Mouse (Mus musculus) heart, embryonic 15.5 days (tissue): Measurements from ENCODE around the gene Kcnh1. TPM values are rescaled to one million over a fixed set of nuclear protein-coding genes. Genes with fewer than 3 reads are reported as not detected.

Experiments used
- ATAC-seq: fragments of 200-750 bp; cut with Nextera tagmentation; replicated peaks from 2 replicates; pipeline ENCODE4 v1.8.0; 2017; ENCODE audit warnings: low read depth, moderate TSS enrichment; ENCODE audit not compliant: insufficient number of reproducible peaks, insufficient read depth, low FRiP score
- H3K27ac ChIP-seq: fragments of 300-500 bp; sonication (generic); 2 replicates; pipeline ENCODE4 v1.5.1; 2015; ENCODE audit warnings: mild to moderate bottlenecking, inconsistent platforms
- H3K27me3 ChIP-seq: fragments of 300-500 bp; sonication (generic); 2 replicates; pipeline ENCODE4 v1.6.1; 2015; ENCODE audit warnings: inconsistent platforms
- H3K36me3 ChIP-seq: fragments of 300-500 bp; sonication (generic); 2 replicates; pipeline ENCODE4 v1.6.1; 2015; ENCODE audit warnings: mild to moderate bottlenecking, inconsistent platforms
- H3K4me1 ChIP-seq: fragments of 300-500 bp; sonication (generic); replicated peaks from 2 replicates; pipeline ENCODE4 v1.6.1; 2015; ENCODE audit warnings: inconsistent platforms
- H3K4me2 ChIP-seq: fragments of 300-500 bp; sonication (generic); 2 replicates; pipeline ENCODE4 v1.6.1; 2015; ENCODE audit warnings: inconsistent platforms, mild to moderate bottlenecking, moderate library complexity
- H3K4me3 ChIP-seq: fragments of 300-500 bp; sonication (generic); 2 replicates; pipeline ENCODE4 v1.5.1; 2015; ENCODE audit warnings: mild to moderate bottlenecking, inconsistent platforms
- H3K9ac ChIP-seq: fragments of 300-500 bp; sonication (generic); 2 replicates; pipeline ENCODE4 v1.6.1; 2015; ENCODE audit warnings: mild to moderate bottlenecking, inconsistent platforms
- H3K9me3 ChIP-seq: fragments of 300-500 bp; sonication (generic); replicated peaks from 2 replicates; pipeline ENCODE4 v1.6.1; 2016; ENCODE audit warnings: inconsistent platforms
- WGBS: fragments of 180-500 bp; shearing (Covaris S2); methylation state at CpG from one replicate; pipeline ENCODE4 v1.1.7; 2015; ENCODE audit warnings: mixed read lengths; 5-methylcytosine and 5-hydroxymethylcytosine counted together
- polyA plus RNA-seq: library from polyadenylated mRNA; unstranded; fragments of >200 nt; fragmentation: Nextera tagmentation; extraction: Ambion mirVana; gene quantifications from 2 replicates; pipeline ENCODE4 v1.2.1, GENCODE M21; 2015

Kcnh1 gene
- polyA plus RNA-seq, 1 experiment from 2014 or later: 0.26 TPM

GRCm38 (mm10) chr1:192502835-192503234, 312.3 kb downstream of the Kcnh1 start:
- no peak overlapping the region for H3K27ac ChIP-seq
- no peaks in the 10 kb centered on the region for H3K36me3 ChIP-seq
- ATAC-seq: no peak
- no peak overlapping the region for H3K9ac ChIP-seq
- H3K9me3 ChIP-seq: no peaks in the 10 kb centered on the region
- H3K4me2 ChIP-seq: no peak overlapping the region
- no peaks in the 10 kb centered on the region for H3K27me3 ChIP-seq
- H3K4me3 ChIP-seq: no peak overlapping the region
- H3K4me1 ChIP-seq: no peaks in the 10 kb centered on the region

GRCm38 (mm10) chr1:192503651-192504050, 313.1 kb downstream of the Kcnh1 start:
- WGBS: 87% methylated on average over 4 of the region's 4 CpGs

DNA sequence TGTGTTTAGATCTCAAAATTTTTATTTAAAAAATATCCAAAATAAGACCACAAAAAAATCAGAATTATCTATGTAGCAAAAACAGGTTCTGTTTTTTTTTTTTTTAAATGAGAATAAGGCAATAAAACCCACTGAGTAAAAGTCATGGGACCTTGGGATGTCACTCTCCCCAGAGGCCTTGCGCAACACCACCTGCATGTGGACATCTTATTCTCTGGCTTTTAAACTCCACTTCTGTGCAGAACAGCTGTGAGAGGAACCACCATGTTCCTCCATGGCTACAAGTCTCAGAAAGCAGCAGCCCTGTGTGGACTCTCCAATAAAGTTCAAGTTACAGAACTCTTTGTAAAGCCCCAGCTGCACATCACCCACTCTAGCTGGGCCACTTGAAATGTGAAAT, 322.2 kb downstream of the Kcnh1 start:
- Histone ChIP-seq H3K36me3 (no peaks in the 10 kb centered on the region), H3K4me3 (no peak overlapping the region), H3K9ac (no peak overlapping the region), H3K27me3 (no peaks in the 10 kb centered on the region), H3K9me3 (no peaks in the 10 kb centered on the region), H3K4me1 (no peaks in the 10 kb centered on the region), H3K27ac (no peak overlapping the region), H3K4me2 (no peak overlapping the region)
- 94% methylated on average over 1 of the region's 1 CpGs for WGBS
- no peak for ATAC-seq

More at GRCm38 (mm10) chr1:192503651-192504050, 313.1 kb downstream of the Kcnh1 start:
- no peaks in the 10 kb centered on the region for H3K9me3 ChIP-seq
- H3K4me3 ChIP-seq: no peak overlapping the region
- no peaks in the 10 kb centered on the region for H3K36me3 ChIP-seq
- no peak overlapping the region for H3K9ac ChIP-seq
- H3K27me3 ChIP-seq: no peaks in the 10 kb centered on the region
- H3K4me1 ChIP-seq: no peaks in the 10 kb centered on the region
- H3K27ac ChIP-seq: no peak overlapping the region
- ATAC-seq: no peak
- no peak overlapping the region for H3K4me2 ChIP-seq

- ATAC-seq: no peak
- 74% methylated on average over 3 of the region's 3 CpGs for WGBS
- H3K4me3 ChIP-seq: no peak overlapping the region
- H3K36me3 ChIP-seq: no peaks in the 10 kb centered on the region
- no peak overlapping the region for H3K9ac ChIP-seq
- no peaks in the 10 kb centered on the region for H3K9me3 ChIP-seq
- 0 out of 2 replicates have a peak, but pooled peaks cover under 1% of the 10 kb centered on the region for H3K4me1 ChIP-seq
- H3K4me2 ChIP-seq: no peak overlapping the region
- no peak overlapping the region for H3K27ac ChIP-seq
- no peaks in the 10 kb centered on the region for H3K27me3 ChIP-seq
These were observed 324.8 kb downstream of the Kcnh1 start for GRCm38 (mm10) chr1:192515373-192515772.

DNA sequence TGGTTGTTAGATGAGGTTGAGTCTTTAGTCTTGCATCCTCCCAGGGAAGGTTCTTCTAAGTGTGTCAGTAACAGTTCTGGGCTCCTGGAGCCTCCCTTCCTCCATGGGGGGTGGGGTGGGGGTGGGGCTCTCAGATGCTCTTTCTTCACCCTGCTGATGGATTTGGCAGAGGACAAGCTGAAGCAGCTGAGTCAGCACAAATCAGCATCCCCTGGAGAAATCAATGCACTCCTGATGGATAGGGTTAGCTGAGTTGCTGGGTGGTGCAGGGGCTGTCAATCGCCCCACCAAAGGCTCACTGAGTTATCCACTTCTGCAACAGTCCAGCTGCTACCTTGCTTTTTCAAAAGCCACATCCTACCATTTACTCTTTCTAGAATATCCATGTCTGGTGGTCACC, 329.1 kb downstream of the Kcnh1 start:
- Histone ChIP-seq H3K36me3 (no peaks in the 10 kb centered on the region), H3K9me3 (no peaks in the 10 kb centered on the region), H3K4me1 (peaks cover 11% of the 10 kb centered on the region), H3K27me3 (no peaks in the 10 kb centered on the region), H3K4me3 (no peak overlapping the region), H3K27ac (no peak overlapping the region), H3K9ac (no peak overlapping the region), H3K4me2 (no peak overlapping the region)
- 96% methylated on average over 1 of the region's 1 CpGs for WGBS
- ATAC-seq: no peak

DNA sequence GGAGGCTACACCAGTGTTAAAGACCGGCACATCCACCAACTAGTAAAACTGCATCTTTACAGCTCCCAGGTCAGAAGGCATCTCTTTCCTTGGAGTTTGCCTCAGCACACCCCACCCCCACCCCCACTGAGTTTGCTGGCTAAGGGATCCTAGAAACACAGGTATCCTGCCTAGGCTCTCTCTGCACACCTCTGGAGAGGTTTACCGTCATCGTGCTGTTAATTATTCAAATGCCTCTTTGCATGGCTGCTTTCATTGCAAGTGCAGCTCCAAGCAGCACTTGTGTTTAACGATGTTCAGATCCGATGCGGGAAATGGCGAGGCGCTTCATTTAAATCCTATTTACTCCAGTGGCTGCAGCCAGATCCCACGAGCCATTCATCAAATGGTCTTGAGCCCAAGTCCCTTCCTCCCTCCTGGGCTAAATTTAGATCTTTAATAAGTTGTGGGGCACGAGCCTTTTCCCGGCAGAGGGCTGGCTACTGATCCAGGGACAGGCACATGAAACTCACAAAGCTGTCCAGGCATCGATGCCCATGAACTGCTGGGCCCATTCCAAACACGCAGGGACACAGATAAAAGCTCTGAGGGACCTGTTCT, 330.4 kb downstream of the Kcnh1 start:
- ATAC-seq: no peak
- Histone ChIP-seq H3K9me3 (no peaks in the 10 kb centered on the region), H3K4me2 (peak overlapping the region; percentile 32; the same call in 1 of the 2 replicates), H3K9ac (no peak overlapping the region), H3K36me3 (no peaks in the 10 kb centered on the region), H3K27me3 (no peaks in the 10 kb centered on the region), H3K27ac (no peak overlapping the region), H3K4me1 (peaks cover 13% of the 10 kb centered on the region), H3K4me3 (no peak overlapping the region)
- WGBS: 39% methylated on average over 13 of the region's 13 CpGs

DNA sequence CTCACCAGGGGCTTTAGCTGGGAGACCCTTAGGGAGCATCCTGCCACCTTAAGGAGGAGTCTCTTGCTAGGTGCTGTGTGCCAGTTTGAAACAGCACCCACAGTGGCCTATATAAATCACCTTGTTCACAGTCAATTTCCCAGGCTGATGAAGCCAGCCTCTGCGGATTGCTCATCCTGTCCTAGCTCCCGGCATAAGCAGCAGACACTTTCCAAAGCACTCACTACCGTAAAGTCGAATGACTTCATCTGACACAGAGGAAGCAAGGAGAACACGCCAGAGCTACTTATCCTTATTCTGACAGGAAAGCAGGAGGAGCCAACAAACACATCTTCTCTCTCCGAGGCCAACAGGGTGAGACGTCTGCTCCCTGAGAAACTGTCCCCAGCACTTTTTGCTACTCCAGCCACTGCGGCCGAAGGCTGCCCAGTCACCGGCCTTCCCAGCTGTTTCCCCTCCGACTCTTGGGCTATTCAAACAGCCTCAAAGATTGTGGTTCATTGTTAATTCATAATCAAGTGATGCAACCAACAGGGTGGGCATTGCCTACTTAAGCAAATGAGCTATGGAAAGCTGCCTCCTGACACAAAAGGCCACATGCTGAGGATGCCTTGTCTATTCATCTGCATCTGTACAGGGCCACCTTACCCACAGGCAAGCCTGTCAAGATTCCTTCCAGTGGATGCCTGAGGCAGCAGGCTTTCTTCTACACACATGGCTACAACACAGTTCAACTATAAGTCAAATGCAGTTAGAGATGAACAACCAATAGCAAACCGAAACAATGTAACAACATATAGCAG, 332.0 kb downstream of the Kcnh1 start:
- H3K27ac ChIP-seq: no peak overlapping the region

DNA sequence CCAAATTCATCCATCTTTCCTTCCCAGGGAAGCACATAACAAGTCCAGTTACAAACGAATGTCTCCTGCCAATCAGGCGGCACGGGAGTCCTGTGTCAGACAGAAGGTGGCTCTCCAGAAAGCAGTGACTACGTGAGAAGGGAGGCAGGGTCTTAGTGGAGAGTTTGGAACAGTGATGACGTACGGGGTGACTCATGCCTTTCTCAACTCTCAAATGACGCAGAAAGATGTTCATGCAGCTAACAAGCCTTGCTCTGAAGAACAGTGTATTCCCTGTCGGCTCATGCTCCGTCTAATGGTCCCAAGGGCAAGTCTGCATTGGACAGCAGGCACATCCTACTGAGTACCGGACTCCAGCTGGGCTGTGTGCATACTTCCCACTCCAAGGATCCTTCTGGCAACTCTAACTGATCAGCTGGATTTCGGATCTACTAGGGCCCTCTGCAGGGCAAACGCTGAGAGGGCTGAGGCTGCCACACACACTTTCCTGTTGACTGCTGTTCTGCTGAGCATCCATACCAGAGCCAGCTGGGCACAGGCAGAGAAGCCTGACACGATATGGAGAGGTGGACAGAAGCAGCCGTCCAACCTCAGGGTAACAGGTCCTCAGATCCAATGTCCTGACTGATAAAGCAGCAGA, 335.3 kb downstream of the Kcnh1 start:
- no peak overlapping the region for H3K27ac ChIP-seq
- no peak overlapping the region for H3K4me2 ChIP-seq
- H3K36me3 ChIP-seq: no peaks in the 10 kb centered on the region
- ATAC-seq: no peak
- H3K9ac ChIP-seq: no peak overlapping the region
- no peak overlapping the region for H3K4me3 ChIP-seq
- no peaks in the 10 kb centered on the region for H3K9me3 ChIP-seq
- H3K27me3 ChIP-seq: no peaks in the 10 kb centered on the region
- 65% methylated on average over 14 of the region's 14 CpGs for WGBS
- H3K4me1 ChIP-seq: peaks cover 13% of the 10 kb centered on the region

More for the DNA sequence above, 332.0 kb downstream of the Kcnh1 start:
- H3K9ac ChIP-seq: no peak overlapping the region
- peaks cover 17% of the 10 kb centered on the region for H3K4me1 ChIP-seq
- WGBS: 52% methylated on average over 12 of the region's 12 CpGs
- H3K27me3 ChIP-seq: no peaks in the 10 kb centered on the region
- no peak overlapping the region for H3K4me3 ChIP-seq
- H3K4me2 ChIP-seq: no peak overlapping the region
- H3K9me3 ChIP-seq: no peaks in the 10 kb centered on the region
- H3K36me3 ChIP-seq: no peaks in the 10 kb centered on the region
- ATAC-seq: no peak

GRCm38 (mm10) chr1:192531490-192532146, 341.0 kb downstream of the Kcnh1 start:
- no peak overlapping the region for H3K27ac ChIP-seq
- H3K9me3 ChIP-seq: no peaks in the 10 kb centered on the region
- no peak overlapping the region for H3K4me3 ChIP-seq
- 59% methylated on average over 2 of the region's 2 CpGs for WGBS
- peaks cover 3% of the 10 kb centered on the region for H3K4me1 ChIP-seq
- H3K36me3 ChIP-seq: no peaks in the 10 kb centered on the region
- H3K9ac ChIP-seq: no peak overlapping the region
- H3K27me3 ChIP-seq: no peaks in the 10 kb centered on the region
- ATAC-seq: no peak
- H3K4me2 ChIP-seq: no peak overlapping the region

- 25% methylated on average over 2 of the region's 2 CpGs for WGBS
- Histone ChIP-seq H3K27ac (no peak overlapping the region), H3K4me2 (no peak overlapping the region), H3K9me3 (no peaks in the 10 kb centered on the region), H3K27me3 (no peaks in the 10 kb centered on the region), H3K4me3 (no peak overlapping the region), H3K9ac (no peak overlapping the region), H3K36me3 (no peaks in the 10 kb centered on the region), H3K4me1 (peaks cover 3% of the 10 kb centered on the region)
- no peak for ATAC-seq
These were observed 341.6 kb downstream of the Kcnh1 start for GRCm38 (mm10) chr1:192532212-192532611.

DNA sequence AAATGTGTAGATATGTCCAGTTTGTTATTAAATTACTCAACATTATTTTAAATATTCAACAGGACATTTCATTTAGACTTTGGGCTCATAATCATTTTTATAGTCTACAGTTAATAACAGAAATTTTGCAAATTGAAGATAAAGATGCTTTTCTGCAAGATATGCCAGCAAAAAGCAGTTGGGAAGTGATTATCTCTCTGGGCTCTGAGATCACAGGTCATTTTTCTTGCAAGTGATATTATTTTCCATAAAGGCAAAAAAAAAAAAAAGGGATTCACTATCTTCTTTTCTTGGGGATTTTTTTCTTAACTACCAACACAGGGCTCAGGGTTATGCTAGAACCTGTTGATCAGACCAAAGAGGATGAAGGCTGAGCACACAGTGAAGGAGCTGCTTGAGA, 342.4 kb downstream of the Kcnh1 start:
- Histone ChIP-seq H3K27me3 (no peaks in the 10 kb centered on the region), H3K36me3 (no peaks in the 10 kb centered on the region), H3K9ac (no peak overlapping the region), H3K9me3 (no peaks in the 10 kb centered on the region), H3K4me3 (no peak overlapping the region), H3K4me1 (no peaks in the 10 kb centered on the region; the same call in none of the 2 replicates), H3K4me2 (no peak overlapping the region), H3K27ac (no peak overlapping the region)
- no peak for ATAC-seq
